Mouse (Mus musculus) left cerebral cortex, postnatal 4 days (tissue): ENCODE measurements around the gene Col4a2. TPM values are rescaled to one million over a fixed set of nuclear protein-coding genes. Genes with fewer than 3 reads are reported as not detected.

Experiments
- DNase-seq: peaks from one replicate; pipeline ENCODE4 v3.0.0-alpha.2; 2022
- intact Hi-C: fragments of 180-260 bp; cut with DNase I; formaldehyde crosslinking; loops from one replicate; pipeline ENCODE4 v1.15.1; 2025
- total RNA-seq, 2 experiments: library from RNA; stranded (reverse); gene quantifications; 2 replicates each; pipeline ENCODE4 v1.2.3; 2021

Col4a2 gene
- total RNA-seq, 2 experiments from 2014 or later, result 97.2 to 98.2 TPM

GRCm38 (mm10) chr8:11355900-11356299, 43.3 kb downstream of the Col4a2 start:
- intact Hi-C loops, result no loop called here
- DNase-seq, result no peak

- no peak for DNase-seq
- intact Hi-C loops, result no loop called here
These were observed 44.2 kb downstream of the Col4a2 start for GRCm38 (mm10) chr8:11356776-11357175.

- no peak for DNase-seq
- intact Hi-C loops, result no loop called here
These were observed 45.4 kb downstream of the Col4a2 start for GRCm38 (mm10) chr8:11357921-11358436.

- DNase-seq, result no peak
- intact Hi-C loops, result no loop called here
These were observed 47.2 kb downstream of the Col4a2 start for GRCm38 (mm10) chr8:11359846-11360245.

GRCm38 (mm10) chr8:11361546-11362277, 49.1 kb downstream of the Col4a2 start:
- intact Hi-C loops, result no loop called here

GRCm38 (mm10) chr8:11362278-11363214, 49.9 kb downstream of the Col4a2 start:
- intact Hi-C loops, result no loop called here
- DNase-seq, result no peak

More at GRCm38 (mm10) chr8:11361546-11362277, 49.1 kb downstream of the Col4a2 start:
- no peak for DNase-seq

GRCm38 (mm10) chr8:11363340-11364126, 50.9 kb downstream of the Col4a2 start:
- intact Hi-C loops, result no loop called here
- no peak for DNase-seq

GRCm38 (mm10) chr8:11366251-11366650, 53.6 kb downstream of the Col4a2 start:
- no peak for DNase-seq
- intact Hi-C loops, result no loop called here

GRCm38 (mm10) chr8:11366741-11367140, 54.1 kb downstream of the Col4a2 start:
- intact Hi-C loops, result no loop called here
- DNase-seq, result no peak

GRCm38 (mm10) chr8:11367670-11368069, 55.1 kb downstream of the Col4a2 start:
- intact Hi-C loops, result no loop called here
- DNase-seq, result no peak

GRCm38 (mm10) chr8:11369526-11370203, 57.1 kb downstream of the Col4a2 start:
- intact Hi-C loops, result no loop called here
- DNase-seq, result no peak

GRCm38 (mm10) chr8:11371347-11371746, 58.7 kb downstream of the Col4a2 start:
- DNase-seq, result no peak
- intact Hi-C loops, result no loop called here

GRCm38 (mm10) chr8:11372080-11372479, 59.5 kb downstream of the Col4a2 start:
- DNase-seq, result no peak

GRCm38 (mm10) chr8:11373643-11374325, 61.2 kb downstream of the Col4a2 start:
- intact Hi-C loops, result no loop called here
- DNase-seq, result no peak

More at GRCm38 (mm10) chr8:11372080-11372479, 59.5 kb downstream of the Col4a2 start:
- intact Hi-C loops, result no loop called here

- DNase-seq, result no peak
- intact Hi-C loops, result no loop called here
These were observed 61.9 kb downstream of the Col4a2 start for GRCm38 (mm10) chr8:11374326-11375076.

GRCm38 (mm10) chr8:11375749-11376438, 63.3 kb downstream of the Col4a2 start:
- intact Hi-C loops, result no loop called here

GRCm38 (mm10) chr8:11377391-11378210, 65.0 kb downstream of the Col4a2 start:
- intact Hi-C loops, result no loop called here
- DNase-seq, result no peak

More at GRCm38 (mm10) chr8:11375749-11376438, 63.3 kb downstream of the Col4a2 start:
- DNase-seq, result no peak
